Mouse (Mus musculus): ENCODE data around the gene Ifnl3.
A peak's percentile ranks its signal among the peaks of the same experiment; 100 is the strongest.

The Ifnl3 gene

DNA sequence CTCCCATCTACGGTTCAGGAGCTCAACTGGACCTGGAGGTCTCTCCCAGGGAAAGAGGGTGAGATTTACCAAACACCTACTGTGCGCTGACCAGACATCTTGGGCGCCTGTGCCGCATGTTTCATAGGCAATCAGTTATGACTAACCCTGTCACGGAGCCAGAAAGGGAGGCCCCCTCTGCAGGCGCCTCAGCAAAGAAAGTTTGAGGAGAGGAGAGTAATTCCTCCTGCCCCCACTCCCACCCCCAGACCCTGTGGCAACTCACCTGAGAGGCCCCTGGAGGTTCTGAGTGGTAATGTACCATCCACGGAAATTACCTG, 23.2 kb downstream of the Ifnl3 start:
- no peak for DNase-seq (ENCODE audit: extremely low read depth, low read depth, low spot score)

DNA sequence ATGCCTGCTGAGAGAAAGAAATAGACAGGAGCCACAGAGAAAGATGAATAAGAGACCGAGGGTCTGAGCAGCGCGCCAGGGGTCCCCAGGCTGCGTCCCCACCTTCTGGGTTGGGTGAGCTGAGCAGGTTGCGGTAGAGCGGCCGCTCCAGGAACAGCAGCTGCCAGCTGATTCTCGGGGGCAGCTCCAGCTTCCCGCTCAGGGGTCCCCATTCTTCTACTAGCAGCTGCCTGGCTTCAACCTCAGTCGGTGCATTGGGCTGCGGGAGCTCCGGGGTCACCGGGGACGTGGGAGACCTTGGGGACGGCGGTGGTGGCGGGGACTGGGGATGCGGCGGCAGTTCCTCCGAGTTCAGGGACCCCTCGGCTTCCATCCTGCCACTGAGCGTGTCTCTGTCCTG, 24.0 kb downstream of the Ifnl3 start:
- no peak for DNase-seq (ENCODE audit: extremely low read depth, low read depth, low spot score)

DNA sequence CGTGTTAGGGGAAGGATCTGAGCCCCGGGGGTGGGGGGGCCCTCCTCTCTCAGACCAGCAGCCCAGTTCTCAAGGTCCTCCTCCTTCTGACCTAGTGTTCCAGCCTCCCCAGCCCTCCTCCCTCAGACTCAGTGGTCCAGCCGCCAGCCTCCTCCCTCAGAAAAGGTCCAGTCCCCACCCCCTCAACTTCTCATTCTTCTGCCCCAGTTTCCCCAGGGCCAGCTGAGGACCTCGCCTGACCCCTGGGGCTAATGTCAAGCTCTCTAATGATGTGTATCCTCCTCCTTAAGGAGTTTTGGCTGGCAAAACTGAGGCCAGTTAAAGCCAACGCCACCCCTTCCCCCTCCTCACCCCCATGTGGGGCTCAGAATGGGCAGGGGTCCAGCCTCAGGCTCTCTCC, 24.5 kb downstream of the Ifnl3 start, which contains the start of gene Nccrp1:
Gene Nccrp1, minus strand, starts transcription at position 101 of the 400 bp plus-strand sequence.
- no peak for DNase-seq (ENCODE audit: extremely low read depth, low read depth, low spot score)

DNA sequence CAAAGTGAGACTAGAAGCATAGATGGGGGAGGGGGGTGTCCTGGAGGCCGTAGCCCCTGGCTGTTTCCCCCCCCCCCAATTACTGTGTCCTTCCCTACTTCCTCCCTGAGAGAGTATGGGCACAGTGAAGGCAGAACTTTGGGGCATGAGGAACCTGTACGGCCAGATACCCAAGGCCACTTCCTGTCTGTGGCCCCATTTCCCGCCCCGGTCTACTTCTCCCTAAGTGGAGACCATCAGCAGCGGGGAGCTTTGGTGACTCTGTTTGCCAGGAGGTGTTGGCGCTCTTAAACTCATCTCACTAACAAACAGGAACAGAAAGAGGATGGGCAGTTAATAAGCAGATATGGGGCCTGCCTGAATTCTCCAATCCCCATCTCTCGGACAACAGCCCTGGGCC, 25.0 kb downstream of the Ifnl3 start:
- no peak for DNase-seq (ENCODE audit: extremely low read depth, low read depth, low spot score)

DNA sequence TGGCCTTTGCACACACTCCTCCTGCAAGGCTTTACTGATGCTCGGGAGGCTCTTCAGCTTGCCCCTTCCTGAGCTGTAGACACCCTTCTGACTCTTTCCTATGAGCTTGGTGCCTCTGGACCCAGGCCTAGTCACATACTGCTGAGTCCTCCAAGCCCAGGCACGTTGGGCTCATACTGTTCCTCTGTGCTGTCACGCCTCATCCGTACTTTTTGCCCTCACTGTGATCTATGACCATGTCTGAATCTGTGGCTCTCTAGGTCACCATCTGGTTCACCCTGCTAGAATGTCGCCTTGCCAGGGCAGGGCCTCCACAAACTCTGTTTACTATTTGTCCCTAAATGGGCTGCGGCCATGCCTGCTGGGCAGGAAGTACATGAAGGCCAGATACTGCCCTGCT, 30.4 kb downstream of the Ifnl3 start:
- no peak for DNase-seq (ENCODE audit: extremely low read depth, low read depth, low spot score)

DNA sequence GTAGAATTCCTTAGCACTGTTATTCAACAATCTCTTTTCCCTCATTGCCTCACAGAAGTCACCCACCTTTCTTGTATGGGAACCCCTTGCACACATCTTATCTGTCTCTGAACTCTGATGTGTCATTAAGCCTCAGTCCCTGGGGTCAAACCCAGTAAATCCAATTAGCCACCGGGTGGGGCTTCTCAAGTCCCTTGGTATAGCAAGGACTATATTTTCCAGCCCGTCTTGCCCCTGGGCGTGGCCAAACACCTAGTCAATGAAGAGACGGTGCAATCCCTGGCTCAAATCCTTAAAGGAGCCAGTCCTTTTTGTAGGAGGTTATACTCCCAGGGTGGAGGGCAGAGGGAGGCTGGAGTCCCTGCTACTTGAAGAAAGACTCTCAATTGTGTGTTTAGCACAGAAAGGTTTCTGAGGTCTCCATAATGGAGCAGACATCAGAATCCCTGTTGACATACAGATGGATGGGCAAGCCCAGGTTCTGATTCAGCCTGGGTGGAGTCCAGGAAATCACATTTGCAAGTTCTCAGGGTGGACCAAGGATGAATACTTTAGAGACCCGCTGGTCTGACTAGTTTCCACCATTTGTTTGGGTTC, 33.4 kb downstream of the Ifnl3 start:
- DNase-seq (ENCODE audit: extremely low read depth, low read depth, low spot score) = no peak

DNA sequence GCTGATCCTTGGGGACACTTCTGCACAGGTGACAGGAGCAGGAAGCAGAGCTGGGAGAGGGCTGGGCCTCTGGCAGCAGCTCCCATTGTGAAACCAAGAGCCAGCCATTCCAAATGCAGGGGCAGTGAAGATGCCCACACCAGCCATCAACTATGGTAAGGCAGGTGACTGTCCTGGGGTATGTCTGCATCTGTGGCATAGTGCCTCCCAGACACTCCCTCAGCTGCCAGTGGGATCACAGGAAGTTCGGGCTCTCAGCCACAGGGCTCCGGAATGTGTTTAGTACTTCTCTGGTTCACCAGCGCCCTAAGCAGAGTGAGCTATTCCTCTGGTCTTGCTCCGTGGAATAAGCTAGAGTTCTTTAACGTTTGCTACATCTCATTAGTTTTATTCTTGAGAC, 34.4 kb downstream of the Ifnl3 start:
- no peak for DNase-seq (ENCODE audit: extremely low read depth, low read depth, low spot score)

DNA sequence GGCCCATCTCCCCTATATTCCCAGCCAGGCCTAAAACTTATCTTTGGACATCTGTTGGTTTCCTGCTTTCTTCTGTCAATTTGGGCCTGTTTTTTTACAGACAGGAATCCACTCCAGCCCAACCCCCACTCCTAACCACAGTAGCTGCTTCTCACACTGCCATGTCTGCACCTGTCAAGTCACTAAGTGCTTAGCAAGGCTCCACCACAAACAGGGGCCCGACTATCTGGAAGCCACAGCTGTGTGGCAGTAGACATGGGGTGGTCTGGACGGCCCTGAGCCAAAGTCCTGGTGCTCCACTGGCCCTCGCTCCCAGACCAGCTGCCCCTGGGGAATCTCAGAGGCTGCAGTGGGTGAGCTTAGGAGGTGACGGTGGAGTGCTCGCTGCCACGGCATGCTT, 35.1 kb downstream of the Ifnl3 start:
- no peak for DNase-seq (ENCODE audit: extremely low read depth, low read depth, low spot score)

DNA sequence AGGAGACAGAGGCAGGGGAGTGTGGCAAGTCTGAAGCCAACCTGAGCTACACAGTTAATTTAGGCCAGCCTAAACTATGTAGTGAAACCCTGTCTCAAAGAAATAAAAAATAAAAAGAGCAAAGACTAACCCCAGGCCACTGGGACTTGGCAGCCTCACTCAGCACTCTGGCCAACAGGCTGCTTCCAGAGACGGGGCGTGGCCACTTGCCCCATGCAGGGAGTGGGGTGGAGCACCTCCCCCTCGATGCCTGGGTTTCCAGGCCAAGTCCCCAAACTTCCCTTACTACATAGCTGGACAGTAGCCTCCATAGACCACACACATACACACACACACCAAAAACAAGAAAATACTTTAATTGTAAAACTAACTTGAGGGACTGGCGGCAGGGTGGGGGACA, 35.9 kb downstream of the Ifnl3 start:
- no peak for DNase-seq (ENCODE audit: extremely low read depth, low read depth, low spot score)

DNA sequence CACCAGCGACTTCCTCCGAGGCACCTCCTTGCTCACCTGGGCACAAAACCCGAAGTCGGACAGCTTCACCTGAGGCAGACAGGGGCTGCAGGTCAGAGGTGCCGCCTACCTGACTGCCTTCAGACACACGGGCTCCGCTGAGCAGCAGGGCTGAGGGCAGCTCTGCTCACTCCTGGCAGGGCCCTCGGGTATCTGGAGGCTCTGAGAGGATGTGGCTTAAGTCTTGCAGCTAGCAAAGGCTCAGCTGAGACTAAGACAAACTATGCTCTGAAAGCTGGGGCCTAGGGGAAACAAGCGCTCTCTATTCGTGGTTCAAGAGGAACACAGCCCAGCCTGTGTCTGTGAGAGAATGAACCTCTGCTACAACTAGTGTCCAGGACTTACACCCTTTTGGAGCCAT, 38.2 kb downstream of the Ifnl3 start:
- no peak for DNase-seq (ENCODE audit: extremely low read depth, low read depth, low spot score)

DNA sequence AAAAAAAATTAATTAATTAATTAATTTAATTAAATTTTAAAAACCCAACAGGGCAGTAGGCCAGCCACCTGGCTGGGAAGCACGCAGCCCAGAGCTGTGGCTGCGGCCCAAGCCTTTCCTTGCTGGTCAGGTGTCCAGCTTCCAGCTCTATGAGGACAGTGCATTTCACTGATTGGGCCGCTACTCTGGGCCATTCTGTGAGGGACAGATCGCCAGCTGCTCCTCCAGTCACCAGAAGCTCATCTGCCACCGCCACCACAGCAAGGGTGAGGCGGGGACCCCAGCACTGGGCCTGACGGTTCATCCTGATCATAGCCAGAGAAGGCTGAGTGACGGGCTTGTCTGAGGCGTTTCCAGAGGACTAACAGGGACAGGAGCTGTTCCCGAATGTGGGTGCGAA, 39.3 kb downstream of the Ifnl3 start:
- no peak for DNase-seq (ENCODE audit: extremely low read depth, low read depth, low spot score)

DNA sequence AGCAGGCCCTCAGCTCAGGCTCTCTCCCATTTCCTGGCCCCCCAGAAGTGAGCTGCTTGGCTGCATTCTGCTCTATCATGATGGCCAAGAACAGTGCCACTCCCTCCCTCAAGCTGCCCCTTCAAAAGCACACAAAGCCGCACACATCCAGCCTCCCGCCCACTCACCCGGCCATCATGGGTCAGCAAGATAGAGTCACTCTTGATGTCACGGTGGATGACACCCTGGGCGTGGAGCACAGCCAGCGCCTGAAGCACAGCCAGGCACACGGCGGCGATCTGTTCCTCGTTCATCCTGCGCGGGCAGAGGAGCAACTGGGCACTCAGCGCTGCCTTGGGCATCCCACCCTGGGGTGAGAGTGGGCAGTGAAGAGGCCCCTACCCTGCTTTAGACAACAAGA, 39.7 kb downstream of the Ifnl3 start:
- no peak for DNase-seq (ENCODE audit: extremely low read depth, low read depth, low spot score)

DNA sequence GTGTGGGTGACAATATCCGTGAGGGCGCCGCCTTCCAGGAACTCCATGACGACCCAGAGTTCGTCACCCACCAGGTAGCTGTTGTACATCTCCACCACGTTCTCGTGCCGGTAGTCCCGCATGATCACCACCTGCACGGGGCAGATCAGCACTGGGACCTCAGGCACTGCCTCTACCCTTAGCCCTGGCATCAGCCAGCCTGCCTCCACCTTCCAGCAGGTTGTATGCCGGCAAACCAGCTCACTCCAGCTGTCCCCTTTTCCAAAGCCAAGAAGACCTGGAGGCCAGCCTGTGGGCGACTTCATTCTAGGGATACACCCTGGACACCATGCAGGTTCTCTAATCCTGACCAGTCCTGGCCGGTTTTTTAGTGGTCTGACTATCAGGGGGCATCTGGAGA, 40.3 kb downstream of the Ifnl3 start:
- no peak for DNase-seq (ENCODE audit: extremely low read depth, low read depth, low spot score)

DNA sequence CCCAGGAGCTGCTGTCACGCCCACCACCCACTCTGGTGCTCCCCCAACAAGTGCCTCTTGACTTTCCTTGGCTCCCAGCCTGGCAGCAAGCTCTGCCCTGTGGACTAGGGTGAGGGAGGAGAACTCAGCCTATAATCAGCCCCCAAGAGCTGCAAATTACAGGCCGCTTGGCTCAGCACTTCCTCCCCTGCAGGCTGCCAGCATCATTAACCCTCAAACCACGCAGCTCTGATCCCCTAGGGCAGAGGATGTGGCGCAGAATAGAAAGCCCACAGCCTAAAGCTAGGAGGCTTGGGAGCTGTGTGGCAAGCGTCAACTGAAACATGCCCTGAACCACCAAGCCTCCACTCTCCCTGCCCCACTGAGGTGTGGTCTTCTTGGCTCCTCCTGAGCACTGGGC, 42.8 kb downstream of the Ifnl3 start:
- no peak for DNase-seq (ENCODE audit: extremely low read depth, low read depth, low spot score)

DNA sequence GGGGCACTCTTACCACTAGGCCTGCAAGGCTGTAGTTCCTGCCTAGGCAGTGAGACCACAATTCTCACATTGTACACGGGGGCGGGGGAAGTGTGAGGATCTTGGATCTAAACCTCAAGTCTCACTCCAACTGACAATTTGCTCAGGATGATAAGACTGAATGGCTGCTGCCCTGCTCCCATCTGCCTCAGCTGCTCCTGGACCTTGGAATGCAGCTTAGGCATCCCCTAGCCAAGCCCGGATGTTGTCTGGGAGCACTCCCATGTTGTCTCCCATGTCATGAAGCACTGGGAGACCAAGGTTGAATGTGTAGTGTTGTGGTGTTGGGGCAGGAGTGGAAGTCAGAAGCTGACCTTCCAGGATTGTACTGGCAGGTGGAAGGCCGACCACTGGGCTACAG, 44.9 kb downstream of the Ifnl3 start:
- no peak for DNase-seq (ENCODE audit: extremely low read depth, low read depth, low spot score)

DNA sequence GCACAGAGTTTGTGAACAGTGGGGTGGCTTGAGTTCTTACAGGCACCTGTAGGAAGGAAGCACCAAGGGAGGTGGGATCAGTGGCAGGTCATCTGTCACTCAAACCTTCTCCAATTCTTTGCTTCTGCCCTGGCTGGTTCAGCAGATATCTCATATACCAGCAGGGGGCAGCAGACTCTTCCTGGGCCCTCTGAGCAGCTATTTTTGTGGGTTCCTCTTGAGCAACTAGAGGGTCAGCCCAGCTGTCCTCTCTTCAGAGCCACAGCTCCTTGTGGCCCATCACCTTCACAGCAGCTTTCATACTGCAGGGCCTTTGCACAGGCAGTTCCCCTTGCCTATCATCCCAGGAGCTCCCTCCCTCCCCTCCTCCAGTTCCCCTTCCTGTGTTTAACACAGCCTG, 45.6 kb downstream of the Ifnl3 start:
- no peak for DNase-seq (ENCODE audit: extremely low read depth, low read depth, low spot score)

DNA sequence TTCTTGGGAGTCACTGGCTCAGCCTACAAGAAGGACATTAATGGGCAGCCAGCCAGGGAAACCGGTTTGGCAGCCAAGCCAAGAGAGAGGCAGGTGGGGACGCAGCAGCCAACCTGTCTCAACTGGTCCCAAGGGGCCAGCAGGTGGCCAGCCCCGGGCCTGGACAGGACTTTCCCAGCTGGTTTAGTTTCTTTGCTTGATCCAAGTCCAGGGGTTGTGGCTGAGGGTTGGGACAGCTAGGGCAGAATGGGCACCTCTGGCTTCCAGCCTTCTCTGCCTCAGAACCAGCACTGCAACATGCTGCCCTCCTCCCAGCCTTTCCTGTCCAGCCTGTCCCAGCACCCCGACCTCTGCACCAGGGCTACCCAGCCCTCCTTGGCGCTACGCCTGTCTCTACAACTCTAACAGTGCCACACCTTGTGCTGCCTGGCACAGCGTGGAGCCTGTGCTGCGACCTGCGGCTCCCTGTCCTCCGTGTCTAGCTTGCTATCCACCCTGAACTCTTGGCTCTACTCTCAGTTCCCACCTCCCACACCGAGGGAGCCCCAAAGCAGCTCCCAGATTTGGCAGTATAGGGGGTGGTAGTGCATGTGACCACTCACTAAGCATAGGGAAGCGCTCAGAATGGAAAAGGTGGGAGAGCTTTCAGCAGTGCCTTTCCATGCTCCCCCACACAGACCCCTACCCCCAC, 47.8 kb downstream of the Ifnl3 start:
- DNase-seq (ENCODE audit: extremely low read depth, low read depth, low spot score) = peak; percentile 91

DNA sequence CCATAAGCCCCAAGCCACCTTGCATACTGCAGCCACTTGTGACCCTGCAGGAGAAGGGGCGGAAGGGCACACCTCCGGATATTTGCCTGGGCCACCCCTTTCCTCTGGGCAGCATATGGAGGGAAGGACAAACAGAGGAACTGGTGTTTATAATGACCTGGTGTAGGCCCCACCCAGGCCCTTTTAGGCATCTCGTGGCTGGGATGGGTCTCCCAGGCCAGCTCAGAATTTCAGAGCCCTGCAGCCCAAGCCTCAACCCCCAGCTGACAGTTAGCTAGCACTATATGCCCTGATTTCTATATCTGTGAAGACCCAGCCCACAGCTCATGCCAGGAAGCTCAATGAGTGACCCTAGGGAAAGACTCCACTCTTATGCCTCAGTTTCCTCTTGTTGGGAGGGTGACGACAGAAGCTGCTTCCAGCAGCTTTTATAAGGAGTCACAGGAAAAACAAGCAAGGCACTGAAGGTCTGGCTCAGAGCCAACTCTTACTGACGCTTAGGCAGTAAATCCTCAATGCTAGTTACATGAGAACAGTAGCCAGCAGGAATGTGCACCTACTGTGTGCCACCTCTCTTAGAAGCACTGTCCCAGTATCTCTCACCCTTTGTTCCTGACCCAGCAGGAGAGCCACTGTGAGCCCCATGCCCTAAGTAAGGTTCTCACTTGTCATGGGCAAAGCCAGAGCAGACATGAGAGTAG, 48.5 kb downstream of the Ifnl3 start:
- no peak for DNase-seq (ENCODE audit: extremely low read depth, low read depth, low spot score)

DNA sequence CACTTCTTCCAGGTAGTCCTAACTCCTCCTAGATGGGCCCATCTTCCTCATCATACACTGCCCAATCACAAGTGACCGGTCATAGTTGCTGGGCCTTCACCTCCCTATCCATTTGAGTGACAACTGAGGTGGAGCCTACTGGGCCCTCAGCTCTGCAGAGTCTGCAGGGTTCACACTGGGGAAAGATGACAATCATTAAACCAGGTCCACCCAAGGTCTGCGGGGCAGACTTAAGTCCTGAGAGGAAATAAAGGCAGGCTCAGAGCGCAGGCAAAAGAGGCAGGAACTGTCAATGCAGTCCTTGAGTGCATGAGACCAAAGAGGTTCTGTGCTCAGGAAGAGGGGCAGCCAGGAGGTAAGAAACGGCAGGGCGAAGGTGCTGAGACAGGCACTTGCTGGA, 50.1 kb downstream of the Ifnl3 start:
- no peak for DNase-seq (ENCODE audit: extremely low read depth, low read depth, low spot score)

DNA sequence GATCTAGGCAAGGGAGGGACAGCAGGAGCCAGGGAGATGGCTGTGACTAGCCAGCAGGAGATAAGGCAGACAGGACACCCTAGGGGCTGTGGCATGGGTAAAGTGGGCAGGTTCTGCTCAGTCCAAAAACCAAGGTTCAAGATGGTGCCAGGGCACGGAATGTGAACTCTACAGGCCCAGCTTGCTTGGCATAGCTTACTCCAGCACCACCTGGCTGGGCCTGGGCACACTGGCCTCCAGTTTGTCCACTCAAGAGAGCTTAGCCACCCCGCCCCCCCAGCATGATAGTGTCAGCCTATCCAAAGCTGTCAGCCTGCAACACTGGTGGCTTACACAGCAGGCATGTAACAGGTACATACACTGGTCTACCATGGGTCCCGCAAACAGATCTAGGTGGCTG, 50.6 kb downstream of the Ifnl3 start:
- no peak for DNase-seq (ENCODE audit: extremely low read depth, low read depth, low spot score)
